Mouse (Mus musculus) 416B (cell line): Measurements from ENCODE around the gene Prdm12.

ENCODE experiments used
- DNase-seq: peaks from one replicate; pipeline ENCODE4 v3.0.0; 2011; ENCODE audit warnings: low read depth

The Prdm12 gene

DNA sequence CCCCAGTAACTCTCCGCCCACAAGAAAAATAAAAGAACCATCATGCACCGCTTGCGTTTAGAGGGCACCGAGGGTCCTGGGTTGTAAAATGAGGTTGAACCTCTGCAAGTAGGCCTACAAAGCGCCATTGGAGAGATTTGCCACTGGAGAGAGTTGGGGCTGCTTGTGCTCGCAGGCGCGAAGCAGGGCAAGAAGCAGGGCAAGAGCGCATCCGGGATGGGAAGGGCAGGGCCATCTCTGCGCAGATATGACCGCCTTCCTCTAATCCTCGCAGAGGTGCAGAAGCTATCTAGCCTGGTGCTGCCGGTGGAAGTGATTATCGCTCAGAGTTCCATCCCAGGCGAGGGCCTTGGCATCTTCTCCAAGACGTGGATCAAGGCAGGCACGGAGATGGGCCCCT, 2.1 kb downstream of the Prdm12 start:
- no peak for DNase-seq

DNA sequence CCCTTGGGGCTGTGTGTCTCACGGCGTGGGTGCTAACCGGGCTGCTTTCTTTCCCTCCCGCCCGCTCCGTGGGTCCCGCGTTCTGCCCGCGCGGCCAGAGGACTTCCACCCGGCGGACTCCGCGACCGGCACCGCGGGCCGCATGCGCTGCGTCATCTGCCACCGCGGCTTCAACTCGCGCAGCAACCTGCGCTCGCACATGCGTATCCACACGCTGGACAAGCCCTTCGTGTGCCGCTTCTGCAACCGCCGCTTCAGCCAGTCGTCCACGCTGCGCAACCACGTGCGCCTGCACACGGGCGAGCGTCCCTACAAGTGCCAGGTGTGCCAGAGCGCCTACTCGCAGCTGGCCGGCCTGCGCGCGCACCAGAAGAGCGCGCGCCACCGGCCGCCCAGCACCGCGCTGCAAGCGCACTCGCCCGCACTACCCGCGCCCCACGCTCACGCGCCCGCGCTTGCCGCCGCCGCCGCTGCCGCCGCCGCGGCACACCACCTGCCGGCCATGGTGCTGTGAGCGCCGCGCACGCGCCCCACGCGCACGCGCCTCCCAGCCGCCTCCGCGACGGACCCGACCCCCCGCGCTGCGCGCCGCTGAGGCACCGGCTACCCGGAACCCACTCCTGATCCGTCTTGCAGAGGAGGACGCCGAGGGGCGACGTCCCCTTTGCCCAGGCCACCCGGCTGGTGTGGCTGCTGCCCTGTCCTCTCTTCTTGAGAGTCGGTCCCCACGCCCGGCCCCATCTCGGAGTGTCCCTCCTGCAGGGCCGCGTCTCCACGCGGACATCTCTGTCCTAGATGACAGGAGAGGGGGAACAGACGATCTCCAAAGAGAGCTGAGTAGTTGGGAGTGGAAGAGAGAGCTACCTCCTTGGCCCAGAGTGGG, 14.4 kb downstream of the Prdm12 start:
- no peak for DNase-seq

- DNase-seq: no peak
These were observed 15.2 kb downstream of the Prdm12 start for GRCm38 (mm10) chr2:31654854-31655559.

- DNase-seq: no peak
These were observed 16.5 kb downstream of the Prdm12 start for GRCm38 (mm10) chr2:31656374-31656773.

DNA sequence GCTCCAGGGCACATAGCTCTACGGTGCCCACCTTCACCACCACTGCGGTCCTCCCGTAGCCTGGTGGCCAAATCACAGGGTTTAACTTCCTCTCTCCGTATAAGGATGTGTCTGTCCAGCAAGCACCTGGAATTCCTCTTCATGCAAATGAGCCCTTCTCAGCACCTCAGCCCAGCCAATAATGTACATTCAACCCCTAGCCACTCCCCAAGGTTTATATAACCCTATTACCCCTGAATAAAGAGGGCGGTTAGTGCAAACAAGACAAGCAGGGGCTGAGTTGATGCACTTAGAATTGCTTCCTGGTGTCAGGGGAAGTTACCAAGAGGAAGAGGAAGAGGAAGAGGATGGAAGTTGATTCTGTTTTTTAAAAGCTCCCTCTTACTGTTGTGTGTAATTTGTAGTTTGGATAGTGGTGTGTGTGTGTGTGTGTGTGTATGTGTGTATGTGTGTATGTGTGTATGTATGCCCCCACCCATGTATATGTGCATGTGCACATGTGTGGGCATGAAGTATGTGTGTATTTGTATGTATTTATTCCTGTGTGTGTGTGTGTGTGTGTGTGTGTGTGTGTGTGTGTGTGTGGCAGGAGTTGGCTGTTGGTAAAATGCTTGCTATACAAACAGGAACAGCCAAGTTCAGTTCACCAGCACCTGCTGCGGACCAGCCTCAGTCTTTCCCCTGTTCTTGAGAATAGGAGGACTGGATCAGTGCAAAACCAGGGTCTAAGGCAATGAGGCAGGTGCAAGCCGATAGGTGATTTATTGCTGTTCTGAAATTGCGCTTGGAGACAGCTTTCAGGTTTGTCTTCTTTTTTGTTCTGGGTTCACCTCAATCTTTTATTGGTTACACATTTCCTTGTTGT, 23.3 kb downstream of the Prdm12 start:
- no peak for DNase-seq

DNA sequence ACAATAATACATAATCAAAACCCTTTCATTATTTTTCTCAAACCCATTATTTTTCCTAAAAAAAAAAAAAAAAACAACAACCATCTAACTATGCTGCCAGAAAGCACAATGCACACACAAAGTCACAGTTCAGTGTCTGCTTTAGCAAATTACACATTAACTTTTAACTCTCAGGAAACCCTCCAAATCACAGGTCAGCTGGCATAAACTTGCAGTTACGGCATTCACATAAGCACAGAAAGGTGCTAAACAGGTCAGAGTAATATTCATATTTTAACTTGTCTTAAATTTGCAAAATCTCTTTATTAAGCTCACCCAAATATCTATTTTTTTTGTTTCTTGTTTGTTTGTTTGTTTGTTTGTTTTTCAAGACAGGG, 24.0 kb downstream of the Prdm12 start:
- no peak for DNase-seq

DNA sequence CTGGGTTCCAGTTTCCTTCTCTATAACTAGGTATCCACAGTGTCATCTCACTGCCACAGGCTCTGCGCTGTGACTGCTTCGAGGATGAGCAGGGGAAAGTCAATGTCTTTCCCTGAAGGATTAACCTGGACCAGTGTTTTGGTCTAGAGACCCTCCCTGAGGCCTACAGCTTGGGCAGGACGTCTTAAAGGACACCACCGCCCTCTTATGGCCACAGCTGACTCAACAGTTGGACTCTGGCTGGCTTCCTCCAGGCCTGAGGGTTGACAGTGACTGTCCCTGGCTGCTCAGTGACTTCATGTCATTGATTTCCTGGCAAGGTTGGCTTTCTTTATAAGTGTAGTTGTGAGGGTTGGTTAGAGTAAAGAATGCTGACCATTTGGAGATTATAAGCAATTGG, 27.5 kb downstream of the Prdm12 start:
- DNase-seq: peak; percentile 57

DNA sequence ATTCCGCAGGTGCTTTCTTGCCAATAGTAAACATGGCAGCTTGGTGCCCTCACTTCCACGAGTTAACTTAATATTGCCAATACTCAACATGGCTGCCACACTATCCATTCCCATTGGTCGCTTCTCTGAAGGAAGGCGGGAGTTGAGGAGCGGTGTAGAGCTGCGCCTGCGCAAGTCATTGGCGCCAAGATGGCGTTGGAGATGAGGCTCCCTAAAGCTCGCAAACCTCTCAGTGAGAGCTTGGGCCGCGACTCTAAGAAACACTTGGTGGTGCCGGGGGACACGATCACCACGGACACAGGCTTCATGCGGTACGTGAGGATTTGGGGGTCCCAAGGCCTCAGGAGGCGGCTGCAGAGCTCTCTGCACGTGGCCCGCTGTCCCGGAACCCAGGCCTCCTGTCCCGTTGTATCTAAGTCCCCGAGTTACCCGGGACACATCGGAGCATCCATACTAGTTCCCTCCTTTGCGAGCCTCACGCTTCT, 30.8 kb downstream of the Prdm12 start, which contains the start of gene Exosc2:
Exosc2 (plus strand) TSS at position 165 of the 485 bp plus-strand sequence.
- DNase-seq: peak; percentile 98

- peak; percentile 35 for DNase-seq
These were observed 38.8 kb downstream of the Prdm12 start for GRCm38 (mm10) chr2:31678641-31679040.

DNA sequence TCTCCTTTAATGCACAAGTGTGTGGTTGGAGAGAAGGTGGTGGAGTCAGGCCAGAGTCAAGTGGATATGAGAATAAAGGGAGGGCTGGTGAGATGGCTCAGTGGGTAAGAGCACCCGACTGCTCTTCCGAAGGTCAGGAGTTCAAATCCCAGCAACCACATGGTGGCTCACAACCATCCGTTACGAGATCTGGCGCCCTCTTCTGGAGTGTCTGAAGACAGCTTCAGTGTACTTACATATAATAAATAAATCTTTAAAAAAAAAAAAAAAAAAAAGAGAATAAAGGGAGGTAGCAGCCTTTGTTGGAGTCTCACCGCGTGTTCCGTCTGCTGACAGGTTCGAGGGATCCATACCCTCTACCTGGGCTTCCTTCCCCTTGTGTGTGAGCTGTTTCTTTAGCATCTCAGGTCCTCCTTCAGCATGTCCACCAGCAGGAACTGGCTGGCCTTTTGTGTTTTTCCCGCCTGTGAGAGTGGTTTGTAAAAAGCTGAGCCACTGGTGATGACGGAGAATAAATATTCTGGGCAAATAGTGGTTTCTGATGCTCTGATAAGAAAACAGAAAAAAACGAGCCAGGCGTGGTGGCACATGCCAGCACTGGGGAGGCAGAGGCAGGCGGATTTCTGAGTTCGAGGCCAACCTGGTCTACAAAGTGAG, 41.3 kb downstream of the Prdm12 start:
- peak; percentile 31 for DNase-seq

- no peak for DNase-seq
These were observed 41.9 kb downstream of the Prdm12 start for GRCm38 (mm10) chr2:31681731-31682235.

- peak; percentile 78 for DNase-seq
These were observed 43.8 kb downstream of the Prdm12 start for GRCm38 (mm10) chr2:31683666-31684065.

DNA sequence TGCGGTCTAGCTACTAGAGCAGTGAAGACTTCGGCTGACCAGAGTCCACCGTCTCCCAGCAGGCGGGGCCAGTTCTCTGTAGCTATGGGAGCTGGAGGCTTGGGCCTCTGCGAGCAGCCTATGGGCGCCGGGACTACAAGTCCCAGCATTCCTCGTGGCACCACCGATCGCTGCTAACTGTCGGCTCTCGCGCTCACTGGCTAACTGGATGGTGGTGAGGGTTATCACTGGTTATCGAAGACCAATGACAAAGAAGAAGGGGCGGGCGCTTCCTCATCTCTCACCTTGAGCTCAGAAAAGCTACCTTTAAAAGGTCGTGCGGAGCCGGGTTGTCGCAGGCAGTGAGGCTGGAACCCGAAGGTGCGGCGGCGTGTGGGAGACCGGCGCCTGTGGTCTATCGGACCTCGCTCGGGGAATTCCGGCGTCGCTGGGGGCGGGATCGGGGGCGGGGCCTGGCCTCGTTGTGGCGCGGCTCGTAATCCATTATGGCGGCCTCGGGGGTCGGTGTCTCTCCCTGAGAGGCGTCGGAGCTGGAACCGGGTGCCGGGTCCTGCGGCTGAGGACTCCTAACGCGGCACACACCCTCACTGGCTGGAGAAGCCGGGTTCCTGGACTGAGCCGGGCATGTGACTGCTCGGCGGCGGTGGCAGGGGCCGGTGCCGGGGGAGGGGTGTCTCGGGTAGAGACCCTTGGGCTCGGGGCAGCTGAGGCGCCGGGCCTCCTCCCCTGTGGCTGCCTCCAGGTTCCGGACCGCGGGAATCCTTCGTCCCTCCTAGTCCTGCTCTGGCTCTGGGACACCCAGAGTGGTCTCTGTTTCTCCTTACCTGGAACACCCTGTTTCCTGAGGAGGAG, 48.5 kb downstream of the Prdm12 start, which contains the start of gene Abl1:
Abl1 (plus strand) TSS at position 303 of the 852 bp plus-strand sequence.
- DNase-seq: peak; percentile 98

DNA sequence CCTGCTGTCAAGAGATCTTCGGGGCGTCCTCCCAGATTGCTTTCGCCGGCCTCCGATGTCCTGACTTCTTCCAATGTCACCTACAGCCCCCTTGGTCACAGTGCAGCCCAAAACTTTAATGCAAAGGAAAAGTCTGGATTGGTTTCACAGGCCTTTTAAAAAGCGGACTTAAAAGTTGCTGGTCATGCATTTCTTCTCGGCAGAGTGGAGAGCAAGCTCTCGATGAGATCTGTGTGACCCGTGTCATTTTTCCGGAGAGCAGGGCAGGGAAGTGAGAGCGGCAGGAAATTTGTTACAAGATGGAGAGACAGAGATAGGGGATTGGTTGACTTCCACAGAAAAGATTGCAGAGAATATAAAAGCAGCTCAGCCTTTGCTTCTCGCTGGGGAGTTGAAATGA, 49.2 kb downstream of the Prdm12 start:
- DNase-seq: peak; percentile 75

DNA sequence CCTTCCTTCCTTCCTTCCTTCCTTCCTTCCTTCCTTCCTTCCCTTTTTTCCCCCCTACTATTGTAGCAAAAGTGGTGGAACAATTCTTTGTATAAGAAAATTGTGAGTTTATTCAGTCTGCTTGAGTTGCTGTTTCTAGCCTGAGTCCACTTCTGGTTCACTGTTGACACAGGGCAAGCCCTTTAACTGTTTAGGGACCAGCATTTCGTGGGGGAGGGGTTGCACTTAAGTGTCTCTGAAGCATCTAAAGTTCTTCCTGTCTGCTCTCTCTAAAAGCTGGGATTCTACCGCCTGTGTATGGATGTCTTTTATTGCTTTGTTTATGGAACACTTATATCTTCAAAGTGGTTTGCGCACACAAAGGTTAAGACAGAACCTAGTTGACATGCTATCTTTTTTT, 50.2 kb downstream of the Prdm12 start:
- peak; percentile 41 for DNase-seq

- peak; percentile 44 for DNase-seq
These were observed 58.4 kb downstream of the Prdm12 start for GRCm38 (mm10) chr2:31698209-31698608.

DNA sequence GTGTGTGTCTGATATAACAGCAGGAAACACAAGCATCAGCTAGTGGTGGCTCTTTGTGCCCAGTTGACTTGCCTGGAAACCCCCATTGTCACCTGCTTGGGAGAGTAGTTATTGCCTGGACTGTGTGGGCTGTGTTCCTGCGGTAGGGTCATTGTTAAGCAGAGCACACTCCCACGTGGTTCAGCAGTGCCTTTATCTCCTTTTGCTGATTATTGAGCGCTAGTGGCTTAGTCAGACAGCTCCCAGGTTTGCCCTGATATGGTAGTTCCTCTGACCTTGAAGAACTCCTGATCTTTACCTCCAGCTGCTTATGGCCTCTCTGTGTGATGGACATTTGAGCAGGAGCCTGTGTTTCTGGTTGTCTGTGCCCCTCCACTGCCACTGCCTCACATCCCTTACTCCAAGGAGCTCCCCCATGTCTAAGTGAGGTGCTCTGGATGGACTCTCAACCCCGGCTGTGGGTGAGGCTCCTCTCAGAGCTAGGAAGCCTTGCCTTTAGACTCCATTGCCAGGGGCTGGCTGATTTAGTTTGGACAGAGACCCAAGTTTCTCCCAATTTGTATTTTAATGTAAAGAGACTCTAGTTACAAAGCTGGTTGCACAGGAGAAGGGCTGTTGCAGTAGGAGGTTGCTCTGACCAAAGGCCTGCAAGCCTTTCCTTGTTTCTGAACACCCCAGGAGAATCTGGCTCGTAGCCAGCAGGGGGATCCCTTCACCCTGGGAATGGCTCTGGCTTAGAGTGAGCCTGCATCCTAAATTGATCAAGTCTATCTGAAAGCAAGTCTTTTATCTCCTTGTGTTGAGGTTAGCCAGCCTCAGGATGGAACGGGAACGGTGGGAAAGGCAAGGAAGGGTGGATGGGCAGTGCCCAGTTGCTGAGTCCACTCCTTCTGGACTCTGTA, 61.0 kb downstream of the Prdm12 start:
- peak; percentile 36 for DNase-seq

GRCm38 (mm10) chr2:31703226-31703625, 63.4 kb downstream of the Prdm12 start:
- DNase-seq: no peak
